Mouse (Mus musculus): ENCODE results near the gene Pik3c2g. TPM values are rescaled to one million over a fixed set of nuclear protein-coding genes. Genes with fewer than 3 reads are reported as not detected.

Pik3c2g gene
- total RNA-seq (2023) = not detected

GRCm38 (mm10) chr6:139586892-139587291 lies at the start of gene Pik3c2g:
Pik3c2g (plus strand) TSS chr6:139587221.

Other genes with a start within 250 kb of the Pik3c2g start
- gene Rergl, start 85.2 kb upstream of the Pik3c2g start, total RNA-seq (2023) = not detected

Measured in neutrophil, adult 59 days (primary cell).